Mouse (Mus musculus) small intestine, adult 2 months (tissue): ENCODE measurements at regions not wholly inside any gene's neighbourhood (a gene's known extent, or its start where the extent isn't known, plus 50 kb on each side); places are given as distances from the start of the nearest gene placed in this dataset.

Experiments
- CTCF ChIP-seq: fragments of 200-500 bp; IDR thresholded peaks from 2 replicates; pipeline ENCODE4 v1.5.1; 2012; ENCODE audit warnings: low read depth, mild to moderate bottlenecking, control low read depth, inconsistent platforms, low read length, moderate library complexity, mixed read lengths; ENCODE audit not compliant: insufficient replicate concordance, insufficient read length; ENCODE audit errors: extremely low read depth
- POLR2A ChIP-seq: fragments of 200-500 bp; IDR thresholded peaks from 2 replicates; pipeline ENCODE4 v1.6.1; 2012; ENCODE audit warnings: low read depth, mild to moderate bottlenecking, control low read depth, inconsistent platforms, low read length, moderate library complexity

DNA sequence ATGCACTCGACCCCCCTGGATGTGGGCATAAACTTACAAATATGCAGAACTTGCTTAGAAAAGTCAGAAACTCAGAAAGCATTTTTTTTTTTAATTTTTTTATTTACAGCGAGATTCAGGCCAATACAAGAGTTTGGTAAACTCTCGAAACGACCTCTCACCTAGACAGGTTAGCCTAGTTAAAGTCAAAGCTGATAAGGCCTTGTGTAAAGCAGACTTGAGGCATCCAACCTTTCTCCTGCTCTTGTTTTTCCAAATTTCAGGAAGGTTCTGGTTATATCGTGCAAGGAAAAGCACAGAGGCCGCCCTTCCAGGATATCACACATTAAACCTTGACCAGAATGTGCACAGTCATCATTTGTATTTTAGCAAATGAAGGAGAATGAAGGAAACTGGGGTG lies 315.8 kb downstream of the Etnk1 start:
- TF ChIP-seq CTCF (no peak), POLR2A (no peak)
